Mouse (Mus musculus): ENCODE results near the gene 5730522E02Rik. TPM values are rescaled to one million over a fixed set of nuclear protein-coding genes. Genes with fewer than 3 reads are reported as not detected.
"Not testable (repeated sequence)": the region's sequence is repeated elsewhere in the genome, so short reads cannot be mapped to it uniquely, and the experiment has no call there.

5730522E02Rik gene
- polyA plus RNA-seq (2012; rRNA removed), result 0.62 TPM in 1 of 2 replicates, not detected in the other

DNA sequence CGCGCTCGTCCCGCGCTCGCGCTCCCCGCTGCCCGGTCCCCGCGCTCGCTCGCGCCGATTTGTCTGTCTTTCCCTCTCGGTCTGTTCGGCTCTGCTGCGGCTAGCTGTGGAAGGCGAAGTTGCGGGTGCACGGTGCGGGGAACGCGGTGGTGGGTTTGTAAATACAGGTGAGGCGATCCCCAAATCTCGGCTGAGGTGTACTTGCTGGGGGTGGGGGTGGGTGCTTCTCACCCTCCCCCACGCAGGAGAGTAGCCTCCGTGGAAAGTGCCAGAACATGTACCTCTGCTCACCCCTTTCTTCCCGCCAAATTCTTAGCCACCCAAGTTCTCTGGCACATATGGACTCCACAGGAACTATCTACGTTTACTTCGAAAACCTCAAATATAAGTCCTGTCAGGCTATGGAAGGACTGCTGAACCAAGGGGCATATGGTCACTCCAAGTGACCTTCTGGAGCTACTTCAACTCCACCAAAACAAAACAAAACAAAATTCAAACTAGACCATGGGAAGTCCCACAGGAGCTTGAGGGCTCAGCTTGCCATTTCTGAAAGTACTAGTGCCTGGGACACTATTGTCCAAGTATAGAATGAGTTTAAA, at the start of gene 5730522E02Rik:
5730522E02Rik (minus strand) TSS at position 182 of the 599 bp plus-strand sequence.
- DNase-seq (ENCODE audit: low read depth), result no peak

GRCm38 (mm10) chr11:26236540-26236939, 26.0 kb upstream of the 5730522E02Rik start:
- no peak for DNase-seq (ENCODE audit: low read depth)

DNA sequence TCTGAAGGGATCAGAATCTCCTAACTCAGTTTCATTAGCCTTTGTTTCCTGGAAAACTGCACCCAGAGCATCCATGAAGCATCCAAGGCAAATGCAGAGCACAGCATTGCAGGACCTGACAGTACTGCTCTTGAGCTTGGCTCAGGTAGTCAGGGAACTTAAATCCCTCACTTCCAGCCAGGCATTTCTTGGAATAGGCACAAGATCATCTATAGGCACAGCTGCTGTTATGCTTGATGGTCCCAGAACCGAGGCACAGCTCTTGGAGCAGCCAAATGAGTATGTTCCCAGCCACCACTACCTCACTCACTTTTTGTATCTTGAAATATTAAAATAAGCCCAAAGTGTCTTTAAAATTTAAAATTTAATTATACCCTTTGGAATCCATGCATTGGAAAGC, 19.3 kb upstream of the 5730522E02Rik start:
- no peak for DNase-seq (ENCODE audit: low read depth)

GRCm38 (mm10) chr11:26213643-26214042, 3.1 kb upstream of the 5730522E02Rik start:
- not testable (repeated sequence) for DNase-seq (ENCODE audit: low read depth)

DNA sequence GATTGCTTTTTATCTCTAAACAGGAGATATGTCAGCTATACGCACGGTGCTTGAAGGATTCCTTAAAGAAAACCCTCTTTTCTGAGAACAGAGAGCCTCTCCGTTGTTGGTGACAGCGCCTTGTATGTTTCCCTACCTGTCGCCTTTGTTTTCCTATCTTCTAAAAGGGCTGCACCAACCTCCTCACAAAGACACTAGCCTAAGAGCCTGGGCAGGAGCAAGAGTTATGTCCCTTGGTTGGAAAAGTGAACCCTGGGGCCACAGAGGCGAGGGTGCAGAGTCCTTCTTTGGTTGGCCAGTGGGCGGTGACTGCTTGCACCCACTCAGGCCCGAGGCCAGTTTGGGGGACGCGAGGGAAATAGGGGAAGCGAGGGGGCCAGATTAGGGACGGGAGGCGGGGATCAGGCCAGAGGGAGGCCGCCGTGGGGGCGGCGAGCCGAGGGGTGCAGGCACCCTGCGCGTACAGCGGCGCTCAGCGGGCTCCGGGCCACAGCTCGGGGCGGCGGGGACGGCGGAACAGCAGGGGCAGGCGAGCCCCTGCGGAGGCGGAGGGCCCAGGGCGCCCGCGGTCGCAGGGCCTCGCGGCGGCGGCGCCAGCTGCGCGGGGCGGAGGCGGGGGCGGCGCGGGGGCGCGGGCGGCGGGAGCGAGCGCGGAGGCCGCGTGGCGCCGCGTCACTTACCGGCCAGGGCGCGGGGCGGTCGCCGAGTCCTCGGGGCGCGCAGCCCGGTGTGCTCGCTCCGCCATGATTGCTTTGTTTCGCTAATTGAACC, 567 bp downstream of the 5730522E02Rik start:
- DNase-seq (ENCODE audit: low read depth), result no peak

GRCm38 (mm10) chr11:26203466-26203865, 7.1 kb downstream of the 5730522E02Rik start:
- DNase-seq (ENCODE audit: low read depth), result no peak

GRCm38 (mm10) chr11:26202842-26203241, 7.7 kb downstream of the 5730522E02Rik start:
- DNase-seq (ENCODE audit: low read depth), result no peak

DNA sequence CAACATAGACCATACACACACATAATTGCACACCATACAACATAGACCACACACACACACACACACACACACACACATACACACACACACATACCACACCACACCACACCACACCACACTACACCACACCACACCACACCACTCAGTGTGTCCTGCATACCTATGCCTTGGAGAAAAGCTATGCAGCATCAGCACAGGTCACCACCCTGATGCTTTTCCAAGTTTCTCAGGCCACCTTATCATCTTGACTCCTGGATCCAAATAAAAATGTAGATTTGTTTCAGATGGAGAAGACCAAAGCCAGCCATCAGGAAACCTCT, 8.8 kb downstream of the 5730522E02Rik start:
- DNase-seq (ENCODE audit: low read depth), result no peak

GRCm38 (mm10) chr11:26200970-26201777, 9.4 kb downstream of the 5730522E02Rik start:
- DNase-seq (ENCODE audit: low read depth), result no peak

DNA sequence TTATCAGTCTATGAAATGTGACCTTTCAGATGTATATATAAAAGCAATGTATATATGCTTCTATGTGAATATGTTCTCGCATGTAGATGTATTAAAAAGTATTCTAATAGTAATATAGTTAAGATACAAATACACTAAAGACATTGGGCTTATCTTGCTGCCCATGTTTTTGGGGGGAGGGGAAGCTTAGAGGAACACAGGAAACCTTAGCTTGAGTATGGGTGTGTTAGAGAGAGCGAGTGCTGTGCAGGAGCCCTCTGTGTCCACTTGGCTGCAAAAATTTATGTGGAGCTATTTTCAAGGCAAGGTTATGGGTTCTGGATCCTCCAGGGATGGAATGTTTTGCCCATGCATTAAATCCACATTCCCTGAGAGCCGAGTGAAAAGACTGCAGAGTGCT, 15.1 kb downstream of the 5730522E02Rik start:
- DNase-seq (ENCODE audit: low read depth), result no peak

DNA sequence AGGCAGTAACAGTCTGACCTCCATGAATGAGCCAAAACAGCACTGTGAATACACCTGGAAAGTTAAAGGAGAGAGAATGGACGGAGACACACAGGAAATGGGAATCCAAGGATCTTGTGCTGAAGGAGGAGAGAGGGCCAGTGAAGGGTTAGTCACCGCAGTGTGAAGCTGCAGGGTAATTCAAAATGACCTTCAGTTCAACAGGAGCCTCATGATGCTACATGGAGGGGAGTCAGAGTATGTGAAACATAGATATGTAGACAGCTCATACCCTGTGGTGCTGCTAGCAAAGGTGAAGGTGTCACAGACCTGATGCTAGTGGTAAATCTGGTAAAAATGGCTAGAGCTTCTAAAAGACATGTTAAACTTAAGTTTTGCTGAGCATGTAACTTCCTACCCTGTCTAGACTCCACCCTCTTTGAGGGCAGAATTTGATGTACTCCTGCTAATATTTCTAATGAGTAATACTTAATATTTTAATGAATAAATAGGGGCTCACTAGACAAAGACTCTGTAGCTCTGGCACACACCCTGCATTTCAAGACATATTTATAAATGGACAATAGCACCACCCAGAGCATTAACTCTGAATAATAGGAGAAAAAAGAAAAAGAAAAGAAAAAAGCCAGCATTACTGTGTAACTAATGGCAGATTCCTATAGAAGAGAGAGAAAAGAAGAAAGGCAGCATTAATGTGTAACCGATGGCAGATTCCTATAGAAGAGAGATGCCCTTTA, 23.2 kb downstream of the 5730522E02Rik start:
- no peak for DNase-seq (ENCODE audit: low read depth)

DNA sequence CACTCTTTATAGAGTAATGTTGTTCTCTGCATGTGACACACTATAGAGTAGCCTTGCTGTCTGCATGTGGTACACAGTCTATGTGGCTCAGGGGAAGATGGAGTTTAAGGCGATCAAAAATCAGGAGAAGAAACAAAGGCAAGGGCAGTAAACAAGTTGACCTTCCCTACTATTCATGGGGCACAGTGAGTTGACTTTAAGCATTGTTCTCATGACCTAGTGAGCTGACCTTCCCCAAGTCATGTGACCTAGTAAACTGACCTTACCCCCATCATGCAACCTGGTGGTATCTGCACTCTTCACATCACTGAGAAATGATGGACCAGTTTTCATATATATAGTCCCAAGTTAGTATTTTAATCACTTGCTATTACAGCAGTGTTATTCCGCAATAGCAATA, 40.0 kb downstream of the 5730522E02Rik start:
- no peak for DNase-seq (ENCODE audit: low read depth)

DNA sequence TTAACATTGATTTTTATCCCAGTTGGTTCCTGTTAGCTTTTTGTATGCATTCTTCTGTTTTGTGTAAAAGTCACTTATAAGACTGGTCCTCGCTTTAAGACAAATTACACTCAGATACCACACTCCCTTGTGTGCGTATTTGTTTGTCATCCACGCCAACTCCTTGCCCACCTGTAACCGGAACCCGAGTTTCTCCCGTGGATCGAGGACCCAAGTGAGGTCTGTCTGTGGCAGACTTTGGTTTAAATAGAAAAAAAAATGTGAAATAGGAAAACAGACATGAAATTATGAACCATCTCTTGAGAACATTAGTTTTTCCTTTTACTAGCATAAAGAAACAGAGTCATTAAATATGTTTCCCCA, 43.0 kb downstream of the 5730522E02Rik start:
- no peak for DNase-seq (ENCODE audit: low read depth)

DNA sequence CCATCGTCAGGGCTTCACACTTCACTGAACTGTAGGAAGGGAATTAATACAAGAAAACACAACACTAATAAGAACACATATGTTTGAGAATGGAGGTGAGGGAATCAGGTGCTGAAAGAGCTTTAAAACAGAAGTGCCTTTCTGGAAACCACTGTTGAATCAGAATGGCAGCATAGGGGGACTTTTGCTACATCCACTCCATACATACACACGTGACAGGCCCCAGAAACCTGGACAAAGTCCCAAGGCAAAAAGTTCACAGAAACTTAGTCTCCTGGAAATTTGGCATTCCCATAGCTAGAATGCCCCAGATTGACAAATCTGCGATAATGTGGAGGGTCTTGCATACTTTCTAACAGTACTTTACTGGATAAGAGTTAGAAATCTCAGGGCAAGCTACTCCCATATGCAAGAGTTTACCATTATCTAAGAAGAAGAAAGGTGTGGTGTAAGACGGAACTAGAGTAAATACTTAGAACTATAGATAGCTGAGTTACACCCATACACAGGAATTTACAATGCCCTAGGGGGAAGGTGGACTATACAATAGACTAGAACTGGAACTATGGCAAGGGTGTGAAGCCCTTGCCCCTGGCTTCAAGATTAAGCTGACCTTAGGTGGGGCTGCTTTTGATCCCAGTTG, 43.5 kb downstream of the 5730522E02Rik start:
- DNase-seq (ENCODE audit: low read depth), result no peak

- DNase-seq (ENCODE audit: low read depth), result no peak
Measured at GRCm38 (mm10) chr11:26164651-26165259, 45.8 kb downstream of the 5730522E02Rik start.

DNA sequence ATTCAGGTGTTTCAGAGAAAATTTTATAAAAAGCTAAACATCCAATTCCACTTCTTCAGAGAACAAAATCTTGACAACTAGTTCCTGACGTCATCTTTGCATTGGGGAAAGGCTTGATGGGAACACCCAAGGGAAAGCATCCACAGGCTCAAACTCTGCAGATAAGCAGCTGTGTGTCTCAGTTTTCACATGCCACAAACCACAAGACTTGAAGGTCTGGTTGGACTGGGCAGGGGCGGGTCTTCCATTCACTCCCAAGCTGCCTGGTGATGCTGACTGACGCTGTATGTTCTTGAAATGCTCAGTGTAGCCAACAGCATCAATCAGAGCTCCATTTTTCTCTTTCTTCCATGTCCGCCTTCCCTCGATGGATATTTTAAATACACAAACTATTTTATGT, 49.2 kb downstream of the 5730522E02Rik start:
- DNase-seq (ENCODE audit: low read depth), result no peak

- no peak for DNase-seq (ENCODE audit: low read depth)
Measured at GRCm38 (mm10) chr11:26159033-26159432, 51.5 kb downstream of the 5730522E02Rik start.

GRCm38 (mm10) chr11:26140024-26140423, 70.5 kb downstream of the 5730522E02Rik start:
- no peak for DNase-seq (ENCODE audit: low read depth)

DNA sequence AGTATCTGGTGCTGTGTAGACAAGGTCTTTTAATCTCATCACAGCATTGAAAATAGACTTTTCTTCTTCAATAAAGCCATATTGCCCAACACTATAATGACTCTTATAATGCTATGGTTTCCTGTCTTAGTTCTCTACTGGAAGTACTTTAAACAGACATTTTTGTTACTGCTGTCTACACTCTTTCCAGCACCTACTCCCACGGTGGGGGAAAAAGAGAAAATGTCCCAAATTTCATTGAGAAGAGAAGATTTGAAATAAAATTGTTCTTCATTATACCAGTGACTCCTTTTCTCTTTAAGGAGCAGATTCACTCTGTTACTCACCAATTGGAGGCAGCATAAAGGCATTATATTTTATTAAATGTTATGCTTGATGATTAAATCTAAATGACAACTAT, 72.5 kb downstream of the 5730522E02Rik start:
- DNase-seq (ENCODE audit: low read depth), result no peak

GRCm38 (mm10) chr11:26130911-26131310, 79.7 kb downstream of the 5730522E02Rik start:
- no peak for DNase-seq (ENCODE audit: low read depth)

DNA sequence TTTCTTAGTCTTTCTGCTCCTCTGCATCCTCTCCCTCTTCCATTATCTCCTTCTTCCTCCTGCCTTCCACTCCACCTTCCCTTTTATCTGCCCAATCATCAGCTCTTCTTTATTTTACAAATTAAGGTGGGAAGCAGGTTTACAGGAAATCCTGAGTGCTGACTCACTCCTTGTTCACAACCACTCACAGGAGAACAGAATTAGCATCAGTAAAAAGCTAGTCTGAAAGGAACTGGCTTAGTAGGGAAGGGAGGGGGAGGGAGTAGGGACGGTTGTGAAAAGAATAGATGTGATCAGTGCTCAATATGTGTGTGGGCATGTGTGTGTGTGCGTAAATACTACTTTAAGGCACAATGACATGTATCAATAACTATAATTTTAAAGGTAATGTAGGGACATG, 81.5 kb downstream of the 5730522E02Rik start:
- no peak for DNase-seq (ENCODE audit: low read depth)

Data from gonadal fat pad, adult 2 months (tissue).